Mouse (Mus musculus) lung, embryonic 15.5 days (tissue): ENCODE results near the gene Itga2b. TPM values are rescaled to one million over a fixed set of nuclear protein-coding genes. Genes with fewer than 3 reads are reported as not detected.
A peak's percentile ranks its signal among the peaks of the same experiment; 100 is the strongest.

Experiments used
- ATAC-seq: fragments of 200-750 bp; cut with Nextera tagmentation; 2 replicates; pipeline ENCODE4 v1.8.0; 2017; ENCODE audit warnings: moderate number of reproducible peaks, borderline replicate concordance; ENCODE audit not compliant: low FRiP score, low TSS enrichment; ENCODE audit errors: extremely low read depth
- H3K27ac ChIP-seq: fragments of 300-500 bp; sonication (generic); 2 replicates; pipeline ENCODE4 v1.5.1; 2015; ENCODE audit warnings: moderate library complexity, mild to moderate bottlenecking, inconsistent platforms
- H3K27me3 ChIP-seq: fragments of 300-500 bp; sonication (generic); 2 replicates; pipeline ENCODE4 v1.6.1; 2015; ENCODE audit warnings: inconsistent platforms
- H3K36me3 ChIP-seq: fragments of 300-500 bp; sonication (generic); 2 replicates; pipeline ENCODE4 v1.6.1; 2015; ENCODE audit warnings: inconsistent platforms
- H3K4me1 ChIP-seq: fragments of 300-500 bp; sonication (generic); 2 replicates; pipeline ENCODE4 v1.6.1; 2015; ENCODE audit warnings: inconsistent platforms
- H3K4me2 ChIP-seq: fragments of 300-500 bp; sonication (generic); 2 replicates; pipeline ENCODE4 v1.6.1; 2015; ENCODE audit warnings: inconsistent platforms, mild to moderate bottlenecking, moderate library complexity
- H3K4me3 ChIP-seq: fragments of 300-500 bp; sonication (generic); 2 replicates; pipeline ENCODE4 v1.5.1; 2015; ENCODE audit warnings: mild to moderate bottlenecking, inconsistent platforms
- H3K9ac ChIP-seq: fragments of 300-500 bp; sonication (generic); 2 replicates; pipeline ENCODE4 v1.6.1; 2015; ENCODE audit warnings: inconsistent platforms
- H3K9me3 ChIP-seq: fragments of 300-500 bp; sonication (generic); 2 replicates; pipeline ENCODE4 v1.6.1; 2016; ENCODE audit warnings: inconsistent platforms
- WGBS: fragments of 180-500 bp; shearing (Covaris S2); methylation state at CpG from one replicate; pipeline ENCODE4 v1.1.7; 2015; 5-methylcytosine and 5-hydroxymethylcytosine counted together
- polyA plus RNA-seq: library from polyadenylated mRNA; unstranded; fragments of >200 nt; fragmentation: Nextera tagmentation; extraction: Ambion mirVana; gene quantifications from 2 replicates; pipeline ENCODE4 v1.2.1, GENCODE M21; 2015

Gene Itga2b
- polyA plus RNA-seq, 1 experiment from 2014 or later, result 8.9 TPM

DNA sequence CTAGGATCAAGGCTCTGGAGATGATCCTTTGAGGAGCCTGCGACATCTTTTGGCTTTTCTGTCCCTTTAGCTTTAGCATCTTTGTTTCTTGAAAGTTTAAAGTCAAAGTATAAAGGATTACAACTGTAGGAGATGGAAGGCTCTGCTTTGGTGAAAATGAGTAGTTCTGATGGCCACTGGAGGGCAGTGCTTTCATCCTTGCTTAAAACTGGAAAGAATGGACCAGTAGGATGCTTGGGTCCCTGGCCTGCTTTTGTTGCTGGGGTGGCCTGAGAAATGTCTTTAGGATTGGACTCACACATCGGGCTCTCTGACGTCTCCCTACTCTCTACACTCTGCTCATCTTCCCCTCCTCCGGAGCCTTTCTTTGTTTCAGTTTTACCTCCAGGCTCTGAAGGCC is 11.0 kb upstream of the Itga2b start:
- no peaks in the 10 kb centered on the region for H3K27me3 ChIP-seq
- H3K9me3 ChIP-seq, result no peaks in the 10 kb centered on the region
- no peak overlapping the region for H3K4me3 ChIP-seq
- no peak overlapping the region for H3K27ac ChIP-seq
- H3K9ac ChIP-seq, result no peak overlapping the region
- H3K4me1 ChIP-seq, result no peaks in the 10 kb centered on the region
- peaks cover 68% of the 10 kb centered on the region for H3K36me3 ChIP-seq
- 90% methylated on average over 4 of the region's 4 CpGs for WGBS
- H3K4me2 ChIP-seq, result no peak overlapping the region
- ATAC-seq, result no peak

DNA sequence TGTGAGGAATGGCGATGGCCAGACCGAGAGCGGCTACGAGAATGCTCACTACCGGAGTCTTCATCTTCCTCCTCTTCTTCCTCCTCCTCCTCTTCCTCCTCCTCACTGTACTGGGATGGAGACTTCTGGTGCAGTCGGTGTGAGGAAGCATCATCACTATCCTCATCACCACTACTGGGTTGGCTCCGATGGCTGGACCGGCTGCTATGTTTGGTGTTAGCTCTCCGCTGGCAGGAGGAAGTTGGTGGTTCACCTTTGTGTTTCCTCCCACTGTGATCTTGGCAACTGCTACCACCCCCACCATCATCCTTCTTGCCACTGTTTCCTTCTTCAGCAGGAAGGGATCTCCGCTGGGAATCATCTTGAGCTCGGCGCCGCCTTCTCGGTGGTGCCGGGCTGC is 10.2 kb upstream of the Itga2b start:
- no peaks in the 10 kb centered on the region for H3K4me1 ChIP-seq
- H3K36me3 ChIP-seq, result peaks cover 62% of the 10 kb centered on the region
- H3K4me2 ChIP-seq, result no peak overlapping the region
- 94% methylated on average over 15 of the region's 15 CpGs for WGBS
- no peak overlapping the region for H3K4me3 ChIP-seq
- no peaks in the 10 kb centered on the region for H3K27me3 ChIP-seq
- H3K9ac ChIP-seq, result no peak overlapping the region
- no peaks in the 10 kb centered on the region for H3K9me3 ChIP-seq
- ATAC-seq, result no peak
- H3K27ac ChIP-seq, result no peak overlapping the region

GRCm38 (mm10) chr11:102479581-102479980 is 9.7 kb upstream of the Itga2b start:
- Histone ChIP-seq H3K9me3 (no peaks in the 10 kb centered on the region), H3K9ac (no peak overlapping the region), H3K36me3 (peaks cover 60% of the 10 kb centered on the region), H3K4me3 (no peak overlapping the region), H3K4me2 (no peak overlapping the region), H3K27me3 (no peaks in the 10 kb centered on the region), H3K4me1 (no peaks in the 10 kb centered on the region), H3K27ac (no peak overlapping the region)
- ATAC-seq, result no peak
- 94% methylated on average over 23 of the region's 23 CpGs for WGBS

GRCm38 (mm10) chr11:102478671-102479070 is 8.7 kb upstream of the Itga2b start:
- no peak for ATAC-seq
- Histone ChIP-seq H3K9ac (no peak overlapping the region), H3K9me3 (no peaks in the 10 kb centered on the region), H3K4me2 (no peak overlapping the region), H3K36me3 (peaks cover 58% of the 10 kb centered on the region), H3K4me3 (no peak overlapping the region), H3K27ac (no peak overlapping the region), H3K4me1 (no peaks in the 10 kb centered on the region), H3K27me3 (no peaks in the 10 kb centered on the region)
- WGBS, result 91% methylated on average over 3 of the region's 3 CpGs

GRCm38 (mm10) chr11:102475027-102475426 is 5.1 kb upstream of the Itga2b start:
- H3K9me3 ChIP-seq, result no peaks in the 10 kb centered on the region
- H3K4me1 ChIP-seq, result no peaks in the 10 kb centered on the region
- H3K27me3 ChIP-seq, result no peaks in the 10 kb centered on the region
- no peak overlapping the region for H3K4me3 ChIP-seq
- 90% methylated on average over 3 of the region's 3 CpGs for WGBS
- peaks cover 31% of the 10 kb centered on the region for H3K36me3 ChIP-seq
- ATAC-seq, result no peak
- H3K27ac ChIP-seq, result no peak overlapping the region
- no peak overlapping the region for H3K4me2 ChIP-seq
- no peak overlapping the region for H3K9ac ChIP-seq

DNA sequence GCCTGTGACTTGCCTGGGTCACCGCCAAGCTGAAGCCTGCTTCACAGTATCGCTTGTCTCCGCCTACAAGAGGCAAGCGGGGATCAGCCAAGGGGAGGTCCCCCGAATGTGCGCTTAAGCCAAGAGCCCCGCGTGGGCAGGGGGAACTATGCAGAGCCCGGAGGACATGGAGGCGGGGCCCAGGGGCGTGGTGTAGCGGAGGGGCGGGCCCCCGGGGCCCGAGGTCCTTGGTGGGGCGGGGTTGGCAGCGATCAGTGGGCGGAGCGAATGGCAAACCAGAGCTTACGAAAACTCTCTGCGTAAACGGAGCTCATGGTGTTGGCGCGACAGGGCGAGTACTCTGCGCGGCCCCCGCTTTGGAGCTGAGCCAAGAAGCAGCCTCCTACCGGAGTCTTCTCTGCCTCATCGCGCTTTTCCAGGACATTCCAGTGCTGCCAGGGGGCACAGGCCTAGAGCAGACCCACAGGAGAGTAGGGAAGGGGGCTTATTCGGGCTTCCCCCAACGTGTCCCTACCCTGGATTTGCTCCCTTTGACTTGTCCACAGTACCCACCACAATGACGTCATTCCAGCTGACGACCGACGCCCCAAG is 2.8 kb downstream of the Itga2b start:
- H3K4me2 ChIP-seq, result peak overlapping the region; percentile 93
- WGBS, result 1% methylated on average over 37 of the region's 37 CpGs
- H3K9me3 ChIP-seq, result no peaks in the 10 kb centered on the region
- no peaks in the 10 kb centered on the region for H3K27me3 ChIP-seq
- peak overlapping the region; percentile 43 for H3K4me3 ChIP-seq
- peak overlapping the region; percentile 47 for H3K9ac ChIP-seq
- peak; percentile 97 for ATAC-seq
- H3K36me3 ChIP-seq, result no peaks in the 10 kb centered on the region
- peak overlapping the region; percentile 76 for H3K27ac ChIP-seq
- H3K4me1 ChIP-seq, result peaks cover 22% of the 10 kb centered on the region

DNA sequence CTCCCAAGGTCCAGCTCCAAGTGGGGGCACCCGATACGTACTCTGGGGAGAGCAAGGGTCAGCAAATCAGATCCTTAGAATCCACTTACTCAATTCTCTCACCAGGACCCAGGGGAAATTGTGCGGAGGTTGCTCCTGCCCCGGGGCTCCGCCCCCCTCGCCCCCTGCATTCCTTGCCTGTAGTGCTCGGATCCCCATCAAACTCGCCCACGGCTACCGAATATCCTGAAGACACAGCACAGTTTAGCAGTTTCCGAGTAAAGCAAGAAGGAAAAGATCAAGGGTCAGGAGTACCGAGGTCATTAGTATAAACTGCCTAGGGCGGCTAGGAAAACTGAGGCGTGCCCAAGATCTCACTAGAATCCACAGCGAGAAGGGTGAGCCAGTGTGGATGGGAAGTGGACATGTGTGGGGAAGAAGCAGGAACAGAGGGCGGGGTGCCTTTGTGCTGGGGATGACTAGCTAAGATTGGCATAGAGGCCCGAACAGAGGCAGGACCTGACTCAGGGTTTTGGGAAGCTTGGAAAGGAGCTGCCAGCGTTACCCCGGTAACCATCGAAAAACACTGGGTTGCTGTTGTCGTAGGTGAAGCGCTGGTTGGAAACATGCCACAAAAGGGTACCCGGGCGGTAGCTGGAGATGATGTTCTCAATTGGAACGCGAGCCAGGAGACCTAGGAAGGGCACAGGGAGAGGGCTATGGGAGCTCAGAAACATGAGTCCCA is 4.0 kb downstream of the Itga2b start:
- WGBS, result 14% methylated on average over 26 of the region's 26 CpGs
- no peak for ATAC-seq
- H3K9ac ChIP-seq, result no peak overlapping the region
- H3K9me3 ChIP-seq, result no peaks in the 10 kb centered on the region
- H3K27ac ChIP-seq, result no peak overlapping the region
- peaks cover 22% of the 10 kb centered on the region for H3K4me1 ChIP-seq
- no peaks in the 10 kb centered on the region for H3K27me3 ChIP-seq
- H3K36me3 ChIP-seq, result no peaks in the 10 kb centered on the region
- no peak overlapping the region for H3K4me3 ChIP-seq
- peak overlapping the region; percentile 21; the same call in 1 of the 2 replicates for H3K4me2 ChIP-seq

- Histone ChIP-seq H3K9me3 (no peaks in the 10 kb centered on the region), H3K4me2 (no peak overlapping the region), H3K4me1 (peaks cover 22% of the 10 kb centered on the region), H3K27me3 (no peaks in the 10 kb centered on the region; the same call in 1 of the 2 replicates), H3K4me3 (no peak overlapping the region), H3K9ac (no peak overlapping the region), H3K27ac (no peak overlapping the region), H3K36me3 (no peaks in the 10 kb centered on the region)
- no peak for ATAC-seq
- WGBS, result 86% methylated on average over 6 of the region's 6 CpGs
These were observed 5.0 kb downstream of the Itga2b start for GRCm38 (mm10) chr11:102464901-102465300.

DNA sequence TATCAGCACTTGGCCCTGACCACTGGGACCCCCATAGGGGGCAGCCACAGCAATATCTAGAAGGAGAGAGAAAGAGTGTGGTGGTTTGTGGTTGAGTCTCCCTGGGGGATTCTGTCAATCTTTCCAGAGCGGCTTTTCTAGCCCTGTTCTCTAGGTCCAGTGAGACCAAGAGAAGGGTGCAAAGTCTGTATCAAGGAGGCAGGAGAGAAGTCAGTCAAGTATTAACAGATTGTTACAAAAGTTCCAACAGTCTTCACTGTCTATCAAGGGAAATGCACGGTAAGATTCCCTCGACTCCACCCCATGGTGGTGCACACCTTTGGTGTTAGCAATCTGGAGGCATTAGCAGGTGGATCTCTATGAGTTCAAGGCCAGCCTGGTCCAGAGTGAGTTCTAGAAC is 8.2 kb downstream of the Itga2b start:
- H3K36me3 ChIP-seq, result no peaks in the 10 kb centered on the region
- H3K9ac ChIP-seq, result no peak overlapping the region
- H3K27ac ChIP-seq, result no peak overlapping the region
- H3K4me1 ChIP-seq, result peaks cover 13% of the 10 kb centered on the region
- WGBS, result 80% methylated on average over 3 of the region's 3 CpGs
- no peak overlapping the region for H3K4me3 ChIP-seq
- H3K27me3 ChIP-seq, result no peaks in the 10 kb centered on the region; the same call in 1 of the 2 replicates
- no peaks in the 10 kb centered on the region for H3K9me3 ChIP-seq
- no peak overlapping the region for H3K4me2 ChIP-seq
- ATAC-seq, result no peak

DNA sequence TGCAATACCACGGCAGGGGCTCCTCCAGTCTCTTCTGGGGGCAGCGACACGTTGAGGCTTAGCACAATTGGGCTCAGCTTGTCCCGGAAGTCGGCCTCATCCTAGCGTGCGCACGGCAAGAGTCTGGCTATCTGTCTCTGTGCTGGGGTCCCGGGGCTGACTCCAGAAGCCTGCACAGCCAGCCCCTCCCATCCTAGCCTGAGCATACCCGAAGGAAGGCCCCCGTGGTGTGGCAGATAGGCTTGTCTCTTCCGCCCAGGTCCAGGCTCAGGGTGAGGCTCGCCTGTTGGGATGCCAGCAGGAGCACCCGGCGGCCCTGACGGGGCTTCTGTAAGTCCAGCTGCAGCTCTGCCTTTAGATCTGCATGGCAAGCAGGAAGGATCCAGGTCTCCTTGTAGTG is 9.4 kb downstream of the Itga2b start:
- no peak overlapping the region for H3K4me2 ChIP-seq
- H3K9ac ChIP-seq, result no peak overlapping the region
- ATAC-seq, result no peak
- H3K36me3 ChIP-seq, result no peaks in the 10 kb centered on the region
- peaks cover 10% of the 10 kb centered on the region for H3K4me1 ChIP-seq
- no peak overlapping the region for H3K4me3 ChIP-seq
- no peaks in the 10 kb centered on the region; the same call in 1 of the 2 replicates for H3K27me3 ChIP-seq
- H3K9me3 ChIP-seq, result no peaks in the 10 kb centered on the region
- WGBS, result 48% methylated on average over 16 of the region's 16 CpGs
- no peak overlapping the region for H3K27ac ChIP-seq

DNA sequence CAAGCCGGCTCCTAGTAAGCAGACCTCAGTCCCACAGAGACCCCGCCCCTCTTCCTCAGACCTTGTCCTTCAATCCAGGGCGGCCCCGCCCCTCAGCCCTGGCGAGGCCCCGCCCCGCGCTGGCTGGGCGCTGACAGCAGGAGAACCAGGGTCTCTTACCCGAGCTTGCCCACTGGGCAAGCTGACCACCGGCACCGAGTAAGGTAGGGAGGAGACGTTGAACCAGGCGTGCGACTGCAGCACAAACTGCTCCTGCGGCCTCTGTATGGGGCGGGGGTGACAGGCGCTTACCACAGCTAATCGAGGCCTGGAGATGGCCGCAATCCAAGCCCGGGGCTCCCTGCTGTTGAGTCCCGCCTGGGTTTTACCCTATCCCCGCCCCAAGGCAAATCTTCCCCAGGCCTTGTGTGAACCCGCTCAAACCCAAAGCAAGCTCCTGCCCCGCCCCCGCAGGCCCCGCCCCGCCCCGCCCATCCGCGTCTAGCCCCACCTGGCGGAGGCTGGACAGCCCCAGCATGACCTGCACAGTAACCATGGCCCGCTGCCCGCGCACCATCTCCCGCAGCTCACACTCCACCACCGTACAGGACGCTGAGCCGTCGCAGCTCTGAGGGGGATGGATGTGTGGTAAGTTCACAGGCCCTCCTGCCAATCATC is 14.1 kb downstream of the Itga2b start:
- peak overlapping the region; percentile 80 for H3K27ac ChIP-seq
- H3K4me1 ChIP-seq, result peaks cover 28% of the 10 kb centered on the region
- ATAC-seq, result peak; percentile 88
- H3K36me3 ChIP-seq, result no peaks in the 10 kb centered on the region
- under 1% methylated on average over 40 of the region's 40 CpGs for WGBS
- peak overlapping the region; percentile 56 for H3K4me3 ChIP-seq
- H3K9ac ChIP-seq, result peak overlapping the region; percentile 56
- H3K27me3 ChIP-seq, result no peaks in the 10 kb centered on the region; the same call in 1 of the 2 replicates
- no peaks in the 10 kb centered on the region for H3K9me3 ChIP-seq
- peak overlapping the region; percentile 94 for H3K4me2 ChIP-seq

- no peak overlapping the region for H3K27ac ChIP-seq
- no peak overlapping the region; the same call in 1 of the 2 replicates for H3K4me2 ChIP-seq
- H3K4me1 ChIP-seq, result peaks cover 46% of the 10 kb centered on the region
- H3K9ac ChIP-seq, result no peak overlapping the region
- H3K4me3 ChIP-seq, result no peak overlapping the region
- no peak for ATAC-seq
- WGBS, result 14% methylated on average over 10 of the region's 10 CpGs
- no peaks in the 10 kb centered on the region; the same call in 1 of the 2 replicates for H3K27me3 ChIP-seq
- no peaks in the 10 kb centered on the region for H3K36me3 ChIP-seq
- no peaks in the 10 kb centered on the region for H3K9me3 ChIP-seq
These were observed 16.8 kb downstream of the Itga2b start for GRCm38 (mm10) chr11:102453131-102453530.
